Mouse (Mus musculus) lung, embryonic 14.5 days (tissue): Measurements from ENCODE around the gene Tmed9. TPM values are rescaled to one million over a fixed set of nuclear protein-coding genes. Genes with fewer than 3 reads are reported as not detected.
"Not testable (repeated sequence)": the region's sequence is repeated elsewhere in the genome, so short reads cannot be mapped to it uniquely, and the experiment has no call there.

Experiments used
- ATAC-seq: fragments of 200-750 bp; cut with Nextera tagmentation; 2 replicates; pipeline ENCODE4 v1.8.0; 2017; ENCODE audit warnings: mild to moderate bottlenecking, moderate TSS enrichment, moderate library complexity; ENCODE audit not compliant: insufficient read depth
- DNase-seq: peaks from one replicate; pipeline ENCODE4 v3.0.0-alpha.2; 2015
- H3K27ac ChIP-seq: fragments of 300-500 bp; sonication (generic); 2 replicates; pipeline ENCODE4 v1.5.1; 2014; ENCODE audit warnings: low read depth, mild to moderate bottlenecking, moderate library complexity
- H3K27me3 ChIP-seq: fragments of 300-500 bp; sonication (generic); 2 replicates; pipeline ENCODE4 v1.6.1; 2014; ENCODE audit warnings: low read length, control low read depth; ENCODE audit not compliant: insufficient read depth
- H3K36me3 ChIP-seq: fragments of 300-500 bp; sonication (generic); 2 replicates; pipeline ENCODE4 v1.6.1; 2014; ENCODE audit warnings: control low read depth; ENCODE audit not compliant: insufficient read depth
- H3K4me1 ChIP-seq: fragments of 300-500 bp; sonication (generic); 2 replicates; pipeline ENCODE4 v1.6.1; 2014; ENCODE audit warnings: antibody characterized with exemption, control low read depth; ENCODE audit not compliant: insufficient read depth
- H3K4me2 ChIP-seq: fragments of 300-500 bp; sonication (generic); 2 replicates; pipeline ENCODE4 v1.6.1; 2014; ENCODE audit warnings: mild to moderate bottlenecking
- H3K4me3 ChIP-seq: fragments of 300-500 bp; sonication (generic); 2 replicates; pipeline ENCODE4 v1.5.1; 2014; ENCODE audit warnings: low read depth, low read length
- H3K9ac ChIP-seq: fragments of 300-500 bp; sonication (generic); 2 replicates; pipeline ENCODE4 v1.6.1; 2014
- H3K9me3 ChIP-seq: fragments of 300-500 bp; sonication (generic); 2 replicates; pipeline ENCODE4 v1.6.1; 2016; ENCODE audit warnings: low read depth, low read length, control low read depth
- CTCF ChIP-seq: IDR thresholded peaks from 2 replicates; pipeline ENCODE4 v1.5.1; 2016; ENCODE audit warnings: antibody characterized with exemption, low read depth
- WGBS: fragments of 180-500 bp; shearing (Covaris S2); extraction: QIAGEN DNeasy Blood & Tissue Kit; methylation state at CpG from one replicate; pipeline ENCODE4 v1.1.7; 2014; 5-methylcytosine and 5-hydroxymethylcytosine counted together
- polyA plus RNA-seq: library from polyadenylated mRNA; unstranded; fragments of >200 nt; fragmentation: Nextera tagmentation; extraction: Ambion mirVana; gene quantifications from 2 replicates; pipeline ENCODE4 v1.2.1, GENCODE M21; 2014

The Tmed9 gene
- polyA plus RNA-seq, 1 experiment from 2014 or later: 76.5 TPM

GRCm38 (mm10) chr13:55575932-55576331 lies 2.4 kb downstream of the Tmed9 start:
- H3K27ac ChIP-seq: no peak overlapping the region
- H3K4me2 ChIP-seq: no peak overlapping the region
- WGBS: 46% methylated on average over 5 of the region's 5 CpGs
- H3K27me3 ChIP-seq: no peaks in the 10 kb centered on the region
- H3K9ac ChIP-seq: no peak overlapping the region
- H3K36me3 ChIP-seq: no peaks in the 10 kb centered on the region
- H3K9me3 ChIP-seq: no peaks in the 10 kb centered on the region
- ATAC-seq: no peak
- H3K4me1 ChIP-seq: 0 out of 2 replicates have a peak, but pooled peaks cover 3% of the 10 kb centered on the region
- DNase-seq: peak; percentile 44
- H3K4me3 ChIP-seq: no peak overlapping the region
- no peak for TF ChIP-seq CTCF

GRCm38 (mm10) chr13:55576872-55577271 lies 3.3 kb downstream of the Tmed9 start:
- H3K9me3 ChIP-seq, H3K4me3 ChIP-seq, H3K36me3 ChIP-seq, H3K4me1 ChIP-seq, H3K27ac ChIP-seq, ATAC-seq, H3K27me3 ChIP-seq, DNase-seq, H3K4me2 ChIP-seq, H3K9ac ChIP-seq: not testable (repeated sequence)
- 76% methylated on average over 7 of the region's 7 CpGs for WGBS

GRCm38 (mm10) chr13:55578086-55578485 lies 4.6 kb downstream of the Tmed9 start:
- TF ChIP-seq CTCF: no peak
- no peak for ATAC-seq
- 74% methylated on average over 4 of the region's 4 CpGs for WGBS

GRCm38 (mm10) chr13:55591961-55592490 lies 18.5 kb downstream of the Tmed9 start:
- no peaks in the 10 kb centered on the region for H3K9me3 ChIP-seq
- WGBS: 67% methylated on average over 4 of the region's 4 CpGs
- H3K27ac ChIP-seq: no peak overlapping the region
- H3K36me3 ChIP-seq: peaks cover 29% of the 10 kb centered on the region
- no peaks in the 10 kb centered on the region for H3K27me3 ChIP-seq
- H3K4me2 ChIP-seq: no peak overlapping the region
- no peak for TF ChIP-seq CTCF
- no peak overlapping the region for H3K9ac ChIP-seq
- no peak overlapping the region for H3K4me3 ChIP-seq
- H3K4me1 ChIP-seq: no peaks in the 10 kb centered on the region
- DNase-seq (peak; percentile 12), ATAC-seq (no peak)

More at GRCm38 (mm10) chr13:55578086-55578485, 4.6 kb downstream of the Tmed9 start:
- Histone ChIP-seq H3K27me3 (no peaks in the 10 kb centered on the region), H3K9ac (no peak overlapping the region), H3K4me1 (no peaks in the 10 kb centered on the region), H3K4me2 (no peak overlapping the region), H3K27ac (no peak overlapping the region), H3K4me3 (no peak overlapping the region), H3K9me3 (no peaks in the 10 kb centered on the region), H3K36me3 (no peaks in the 10 kb centered on the region)
- no peak for DNase-seq

GRCm38 (mm10) chr13:55592512-55593253 lies 19.2 kb downstream of the Tmed9 start:
- peak overlapping the region; percentile 48; the same call in 1 of the 2 replicates for H3K27ac ChIP-seq
- H3K9me3 ChIP-seq: no peaks in the 10 kb centered on the region
- H3K4me2 ChIP-seq: peak overlapping the region; percentile 85
- H3K27me3 ChIP-seq: no peaks in the 10 kb centered on the region
- DNase-seq: peak; percentile 99
- peaks cover 35% of the 10 kb centered on the region for H3K36me3 ChIP-seq
- H3K4me1 ChIP-seq: no peaks in the 10 kb centered on the region
- H3K4me3 ChIP-seq: peak overlapping the region; percentile 89
- 5% methylated on average over 29 of the region's 29 CpGs for WGBS
- peak; percentile 18; the same call in 1 of the 2 replicates for TF ChIP-seq CTCF
- H3K9ac ChIP-seq: peak overlapping the region; percentile 90
- peak; percentile 99 for ATAC-seq

GRCm38 (mm10) chr13:55593254-55593747 lies 19.8 kb downstream of the Tmed9 start:
- under 1% methylated on average over 31 of the region's 31 CpGs for WGBS
- H3K4me1 ChIP-seq: no peaks in the 10 kb centered on the region
- no peaks in the 10 kb centered on the region for H3K27me3 ChIP-seq
- no peak for TF ChIP-seq CTCF
- peak; percentile 56 for ATAC-seq
- no peaks in the 10 kb centered on the region for H3K9me3 ChIP-seq
- peak overlapping the region; percentile 48; the same call in 1 of the 2 replicates for H3K27ac ChIP-seq
- DNase-seq: no peak
- peak overlapping the region; percentile 85 for H3K4me2 ChIP-seq
- peak overlapping the region; percentile 90 for H3K9ac ChIP-seq
- H3K36me3 ChIP-seq: peaks cover 38% of the 10 kb centered on the region
- peak overlapping the region; percentile 89 for H3K4me3 ChIP-seq

- Histone ChIP-seq H3K4me3 (no peak overlapping the region), H3K4me1 (no peaks in the 10 kb centered on the region), H3K9ac (no peak overlapping the region), H3K27ac (no peak overlapping the region), H3K27me3 (no peaks in the 10 kb centered on the region), H3K36me3 (peaks cover 41% of the 10 kb centered on the region), H3K4me2 (no peak overlapping the region), H3K9me3 (no peaks in the 10 kb centered on the region)
- ATAC-seq (no peak), DNase-seq (no peak)
- TF ChIP-seq CTCF: no peak
- WGBS: 88% methylated on average over 12 of the region's 12 CpGs
Measured at GRCm38 (mm10) chr13:55595375-55595774, 21.8 kb downstream of the Tmed9 start.
